Mouse (Mus musculus): ENCODE results near the gene Ajuba. TPM values are rescaled to one million over a fixed set of nuclear protein-coding genes. Genes with fewer than 3 reads are reported as not detected.

Ajuba gene
- polyA plus RNA-seq (2015; fragmentation: Nextera tagmentation; extraction: Ambion mirVana): 4.4 and 5.9 TPM in 2 replicates

GRCm38 (mm10) chr14:54577089-54577982, at the start of gene Ajuba:
TSS of gene Ajuba (minus strand) at chr14:54577558.

GRCm38 (mm10) chr14:54621133-54621532, 43.8 kb upstream of the Ajuba start, which contains the start of gene Psmb11:
TSS of gene Psmb11 (plus strand) at chr14:54621433.

GRCm38 (mm10) chr14:54617897-54618365, 40.6 kb upstream of the Ajuba start, which contains the start of gene Psmb5:
TSS of gene Psmb5 (minus strand) at chr14:54618022.

GRCm38 (mm10) chr14:54605752-54606321, 28.5 kb upstream of the Ajuba start, which contains the start of gene 4931414P19Rik:
TSS of gene 4931414P19Rik (minus strand) at chr14:54605993.

GRCm38 (mm10) chr14:54553975-54554769, 23.2 kb downstream of the Ajuba start, which contains the start of gene Haus4:
TSS of gene Haus4 (minus strand) at chr14:54554616.

MicroRNAs within 50 kb of the gene (microRNA counts, 519-probe panel; counts per million panel counts)
- microRNA mmu-miR-686: 88.3 counts per million

Other genes with a start within 250 kb of the Ajuba start
- gene Oxa1l, start 216.7 kb downstream of the Ajuba start, polyA plus RNA-seq (2015; fragmentation: Nextera tagmentation; extraction: Ambion mirVana): 32.3 and 35.4 TPM in 2 replicates
- 5.2 and 7.3 TPM in 2 replicates for gene Slc7a7, start 159.8 kb downstream of the Ajuba start, polyA plus RNA-seq (2015; fragmentation: Nextera tagmentation; extraction: Ambion mirVana)
- 330 and 368 TPM in 2 replicates for gene Mrpl52, start 150.6 kb downstream of the Ajuba start, polyA plus RNA-seq (2015; fragmentation: Nextera tagmentation; extraction: Ambion mirVana)
- 48.4 and 54.3 TPM in 2 replicates for gene Mmp14, start 145.9 kb downstream of the Ajuba start, polyA plus RNA-seq (2015; fragmentation: Nextera tagmentation; extraction: Ambion mirVana)
- gene Lrp10, start 113.4 kb downstream of the Ajuba start, polyA plus RNA-seq (2015; fragmentation: Nextera tagmentation; extraction: Ambion mirVana): 32.4 and 43.0 TPM in 2 replicates
- 0.58 and 0.61 TPM in 2 replicates for gene Rem2, start 101.5 kb downstream of the Ajuba start, polyA plus RNA-seq (2015; fragmentation: Nextera tagmentation; extraction: Ambion mirVana)
- 33.7 and 35.1 TPM in 2 replicates for gene Prmt5, start 60.0 kb downstream of the Ajuba start, polyA plus RNA-seq (2015; fragmentation: Nextera tagmentation; extraction: Ambion mirVana)
- 81.4 and 85.9 TPM in 2 replicates for gene Haus4, start 22.9 kb downstream of the Ajuba start, polyA plus RNA-seq (2015; fragmentation: Nextera tagmentation; extraction: Ambion mirVana)
- gene 4931414P19Rik, start 28.4 kb upstream of the Ajuba start, polyA plus RNA-seq (2015; fragmentation: Nextera tagmentation; extraction: Ambion mirVana): 2.0 and 3.0 TPM in 2 replicates
- gene Psmb5, start 40.5 kb upstream of the Ajuba start, polyA plus RNA-seq (2015; fragmentation: Nextera tagmentation; extraction: Ambion mirVana): 209 and 218 TPM in 2 replicates
- not detected in 2 replicates for gene Psmb11, start 43.9 kb upstream of the Ajuba start, polyA plus RNA-seq (2015; fragmentation: Nextera tagmentation; extraction: Ambion mirVana)
- not detected in 2 replicates for gene Gm17606, start 63.4 kb upstream of the Ajuba start, polyA plus RNA-seq (2015; fragmentation: Nextera tagmentation; extraction: Ambion mirVana)
- 0.53 and 0.63 TPM in 2 replicates for gene Cdh24, start 63.8 kb upstream of the Ajuba start, polyA plus RNA-seq (2015; fragmentation: Nextera tagmentation; extraction: Ambion mirVana)
- 46.7 and 53.4 TPM in 2 replicates for gene 1700123O20Rik, start 108.7 kb upstream of the Ajuba start, polyA plus RNA-seq (2015; fragmentation: Nextera tagmentation; extraction: Ambion mirVana)
- 81.1 and 96.0 TPM in 2 replicates for gene Acin1, start 109.4 kb upstream of the Ajuba start, polyA plus RNA-seq (2015; fragmentation: Nextera tagmentation; extraction: Ambion mirVana)
- 0.16 and 0.28 TPM in 2 replicates for gene Gm29776, start 121.3 kb upstream of the Ajuba start, polyA plus RNA-seq (2015; fragmentation: Nextera tagmentation; extraction: Ambion mirVana)
- gene Cebpe, start 134.6 kb upstream of the Ajuba start, polyA plus RNA-seq (2015; fragmentation: Nextera tagmentation; extraction: Ambion mirVana): 18.5 and 28.5 TPM in 2 replicates
- 2.0 and 3.4 TPM in 2 replicates for gene Slc7a8, start 204.4 kb upstream of the Ajuba start, polyA plus RNA-seq (2015; fragmentation: Nextera tagmentation; extraction: Ambion mirVana)
- not detected in 2 replicates for gene Rnf212b, start 236.6 kb upstream of the Ajuba start, polyA plus RNA-seq (2015; fragmentation: Nextera tagmentation; extraction: Ambion mirVana)

Measured in spleen, postnatal 0 days (tissue).